ENCODE assay signal across 10 mouse cellular contexts in genomic region chr6:113586466-113587183, GRCm38 (mm10). TPM values are rescaled to one million over a fixed set of nuclear protein-coding genes. Genes with fewer than 3 reads are reported as not detected.
A peak's percentile ranks its signal among the peaks of the same experiment; 100 is the strongest.
DNase-seq lines count a peak whose midpoint lies in the region; ATAC-seq lines count a peak whose summit lies in the region.
"Had no signal": no experiment of that assay in that cellular context is flagged by ENCODE, and none has a peak within 500 bp of the region (broad histone marks: within the 10 kb centered on the region; RNA-seq: fewer than 3 reads in every experiment).

No protein-coding gene starts in this region.

- H3K36me3 ChIP-seq in kidney, embryonic 16.5 days (ENCODE audit: insufficient read depth, low read length): no peaks in the 10 kb centered on the region

- ATAC-seq in kidney, embryonic 16.5 days (ENCODE audit: low FRiP score, low TSS enrichment): peak; percentile 73
- ATAC-seq: midbrain, embryonic 16.5 days had no signal

- WGBS in kidney, embryonic 16.5 days: 66% methylated on average over 5 of the region's 5 CpGs

- no peak overlapping the region for H3K4me2 ChIP-seq in kidney, embryonic 16.5 days (replicated peaks; ENCODE audit: low read depth, low read length)

- no peaks in the 10 kb centered on the region for H3K27me3 ChIP-seq in kidney, embryonic 16.5 days (ENCODE audit: insufficient read depth, low read length)

- H3K9ac ChIP-seq in kidney, embryonic 16.5 days (replicated peaks; ENCODE audit: low read length): no peak overlapping the region

- peak; percentile 10 for DNase-seq in left cerebral cortex, postnatal 4 days
- no peak for DNase-seq in left cerebral cortex, postnatal 14 days (ENCODE audit: low spot score in 2 of 2)
- DNase-seq in adrenal gland, postnatal 36 days: peak; percentile 73 to 76
- peak; percentile 39 for DNase-seq in ovary, postnatal 36 days (ENCODE audit: low spot score)
- no peak for DNase-seq in testis, postnatal 14 days (ENCODE audit: low spot score)
- no peak for DNase-seq in spleen, postnatal 36 days (ENCODE audit: low spot score in 2 of 2)

- H3K4me3 ChIP-seq in kidney, embryonic 16.5 days (ENCODE audit: low read length): no peak overlapping the region

- no peaks in the 10 kb centered on the region for H3K9me3 ChIP-seq in kidney, embryonic 16.5 days (ENCODE audit: low read length)

- intact Hi-C loops in left cerebral cortex, postnatal 4 days (cut with DNase I): no loop called here
- intact Hi-C loops in left cerebral cortex, postnatal 14 days (cut with DNase I): no loop called here

- no peak overlapping the region for H3K27ac ChIP-seq in kidney, embryonic 16.5 days (ENCODE audit: low read length)

- no peaks in the 10 kb centered on the region for H3K4me1 ChIP-seq in kidney, embryonic 16.5 days (ENCODE audit: insufficient read depth, low read length)

RNA-seq across cellular contexts. Expression of gene Fancd2os, which starts 13.9 kb away (rescaled TPM):
- total RNA-seq in left cerebral cortex, postnatal 4 days (2021): under 1 TPM in 1 of 2 experiments, not detected in 1; 0.28 TPM
- under 1 TPM in 1 of 2 experiments, not detected in 1; 0.42 TPM for total RNA-seq in left cerebral cortex, postnatal 14 days (2021)
- total RNA-seq in adrenal gland, postnatal 36 days (2021): under 1 TPM in 1 of 2 experiments, not detected in 1; 0.40 TPM
- 0.68 and 1.1 TPM in 2 replicates for polyA plus RNA-seq in kidney, embryonic 16.5 days (2015; fragmentation: Nextera tagmentation; extraction: Ambion mirVana)
- polyA plus RNA-seq: embryonic facial prominence, embryonic 14.5 days; large intestine, adult 2 months; midbrain, embryonic 16.5 days had no signal

RNA-seq across cellular contexts. Expression of gene Brk1, which starts 17.9 kb away (rescaled TPM):
- 100 to 1,000 TPM; 166 to 181 TPM for total RNA-seq in left cerebral cortex, postnatal 4 days (2021)
- 100 to 1,000 TPM; 236 to 243 TPM for total RNA-seq in left cerebral cortex, postnatal 14 days (2021)
- total RNA-seq in adrenal gland, postnatal 36 days (2021): 100 to 1,000 TPM; 164 to 225 TPM
- 221 and 224 TPM in 2 replicates for polyA plus RNA-seq in kidney, embryonic 16.5 days (2015; fragmentation: Nextera tagmentation; extraction: Ambion mirVana)

RNA-seq across cellular contexts. Expression of gene Vhl, which starts 37.1 kb away (rescaled TPM):
- total RNA-seq in left cerebral cortex, postnatal 4 days (2021): 10 to 100 TPM; 50.0 to 61.8 TPM
- total RNA-seq in left cerebral cortex, postnatal 14 days (2021): 10 to 100 TPM; 48.4 to 51.9 TPM
- 10 to 100 TPM; 27.1 to 32.8 TPM for total RNA-seq in adrenal gland, postnatal 36 days (2021)
- 34.0 and 40.7 TPM in 2 replicates for polyA plus RNA-seq in kidney, embryonic 16.5 days (2015; fragmentation: Nextera tagmentation; extraction: Ambion mirVana)

RNA-seq across cellular contexts. Expression of gene Irak2, which starts 51.6 kb away (rescaled TPM):
- 1 to 10 TPM; 7.9 to 8.1 TPM for total RNA-seq in left cerebral cortex, postnatal 4 days (2021)
- total RNA-seq in left cerebral cortex, postnatal 14 days (2021): 10 to 100 TPM; 19.5 to 23.5 TPM
- total RNA-seq in adrenal gland, postnatal 36 days (2021): 10 to 100 TPM; 17.8 to 21.9 TPM
- polyA plus RNA-seq in kidney, embryonic 16.5 days (2015; fragmentation: Nextera tagmentation; extraction: Ambion mirVana): 4.4 and 5.6 TPM in 2 replicates

RNA-seq across cellular contexts. Expression of gene Fancd2, which starts 55.1 kb away (rescaled TPM):
- 1 to 10 TPM; 5.4 to 7.0 TPM for total RNA-seq in left cerebral cortex, postnatal 4 days (2021)
- total RNA-seq in left cerebral cortex, postnatal 14 days (2021): 1 to 10 TPM; 2.2 to 3.2 TPM
- total RNA-seq in adrenal gland, postnatal 36 days (2021): 1 to 10 TPM in 1 of 2 experiments, under 1 TPM in 1; 0.83 to 1.5 TPM
- polyA plus RNA-seq in kidney, embryonic 16.5 days (2015; fragmentation: Nextera tagmentation; extraction: Ambion mirVana): 10.7 and 12.0 TPM in 2 replicates

Comparison
In these comparisons a context has a peak if more than half of its experiments do, and no peak if none do; other contexts are left out.
1. DNase-seq: peak in left cerebral cortex, postnatal 4 days (single experiment), adrenal gland, postnatal 36 days (2 of 2) and ovary, postnatal 36 days (single experiment); none in left cerebral cortex, postnatal 14 days (0 of 2), testis, postnatal 14 days (single experiment) and spleen, postnatal 36 days (0 of 2).